Mouse (Mus musculus) right cerebral cortex, adult 18-20 months (tissue): Measurements from ENCODE around the gene Srpk2.
A peak's percentile ranks its signal among the peaks of the same experiment; 100 is the strongest.
"Not testable (repeated sequence)": the region's sequence is repeated elsewhere in the genome, so short reads cannot be mapped to it uniquely, and the experiment has no call there.

Experiments used
- DNase-seq: peaks from one replicate; pipeline ENCODE4 v3.0.0; 2022; ENCODE audit warnings: mixed read lengths

The Srpk2 gene

GRCm38 (mm10) chr5:23604036-23604705 lies 80.2 kb downstream of the Srpk2 start:
- DNase-seq = no peak

- no peak for DNase-seq
These were observed 84.5 kb downstream of the Srpk2 start for GRCm38 (mm10) chr5:23599750-23600537.

DNA sequence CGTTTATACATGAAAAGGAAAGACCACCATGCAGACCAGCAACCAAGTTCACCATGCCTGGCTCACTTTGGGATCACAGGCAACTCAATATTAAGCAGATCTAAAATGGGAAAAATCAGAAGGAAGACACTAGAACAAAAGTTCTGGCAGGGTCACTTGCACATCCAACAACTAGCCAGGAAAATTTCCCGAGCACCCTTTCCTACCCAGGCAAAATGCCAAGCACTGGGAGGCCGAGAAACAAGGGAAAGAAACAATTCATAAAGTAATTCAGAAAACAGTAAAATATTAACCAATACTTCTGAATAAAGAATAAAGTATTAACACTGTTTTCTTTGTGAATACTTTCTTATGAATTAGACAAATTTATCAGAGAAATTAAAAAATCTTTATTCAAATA lies 85.2 kb downstream of the Srpk2 start:
- DNase-seq = no peak

DNA sequence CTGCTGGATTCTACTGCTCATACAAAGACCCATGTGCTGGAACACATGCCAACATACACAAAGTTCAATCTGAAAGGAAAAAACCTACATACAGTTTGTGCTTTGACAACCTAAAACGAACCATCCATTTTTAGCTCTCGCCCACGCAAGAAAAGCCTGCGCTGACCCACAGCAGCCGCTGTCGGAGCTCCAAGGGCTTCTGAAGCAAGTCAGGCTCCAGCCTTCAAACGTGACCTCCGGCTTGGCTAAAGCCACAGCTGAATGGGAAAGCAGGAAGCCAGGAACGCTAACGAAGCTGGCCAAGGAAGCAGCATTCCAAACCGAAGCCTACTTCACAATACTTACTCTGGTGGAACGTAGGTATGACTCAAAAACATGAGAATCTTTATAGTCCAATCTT lies 85.9 kb downstream of the Srpk2 start:
- peak; percentile 35 for DNase-seq

GRCm38 (mm10) chr5:23597999-23598398 lies 86.4 kb downstream of the Srpk2 start:
- DNase-seq = no peak

GRCm38 (mm10) chr5:23597260-23597864 lies 87.1 kb downstream of the Srpk2 start:
- no peak for DNase-seq

GRCm38 (mm10) chr5:23596326-23596965 lies 88.0 kb downstream of the Srpk2 start:
- DNase-seq = no peak

DNA sequence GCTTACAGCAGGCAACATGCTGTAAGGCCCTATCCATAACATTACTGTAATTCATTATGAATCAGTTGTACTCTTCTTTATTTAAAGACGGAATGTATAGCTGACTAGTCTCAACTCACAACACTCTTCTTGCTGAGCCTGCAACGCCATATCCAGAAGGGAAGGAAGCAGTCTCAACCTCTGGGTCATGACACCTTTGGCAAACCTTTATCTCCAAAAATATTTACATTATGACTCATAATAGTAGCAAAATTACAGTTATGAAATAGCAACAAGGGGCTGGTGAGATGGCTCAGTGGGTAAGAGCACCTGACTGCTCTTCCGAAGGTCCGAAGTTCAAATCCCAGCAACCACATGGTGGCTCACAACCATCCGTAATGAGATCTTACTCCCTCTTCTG lies 94.1 kb downstream of the Srpk2 start:
- DNase-seq = not testable (repeated sequence)

- DNase-seq = no peak
These were observed 96.8 kb downstream of the Srpk2 start for GRCm38 (mm10) chr5:23587614-23588013.

GRCm38 (mm10) chr5:23586531-23587453 lies 97.6 kb downstream of the Srpk2 start:
- DNase-seq = no peak

DNA sequence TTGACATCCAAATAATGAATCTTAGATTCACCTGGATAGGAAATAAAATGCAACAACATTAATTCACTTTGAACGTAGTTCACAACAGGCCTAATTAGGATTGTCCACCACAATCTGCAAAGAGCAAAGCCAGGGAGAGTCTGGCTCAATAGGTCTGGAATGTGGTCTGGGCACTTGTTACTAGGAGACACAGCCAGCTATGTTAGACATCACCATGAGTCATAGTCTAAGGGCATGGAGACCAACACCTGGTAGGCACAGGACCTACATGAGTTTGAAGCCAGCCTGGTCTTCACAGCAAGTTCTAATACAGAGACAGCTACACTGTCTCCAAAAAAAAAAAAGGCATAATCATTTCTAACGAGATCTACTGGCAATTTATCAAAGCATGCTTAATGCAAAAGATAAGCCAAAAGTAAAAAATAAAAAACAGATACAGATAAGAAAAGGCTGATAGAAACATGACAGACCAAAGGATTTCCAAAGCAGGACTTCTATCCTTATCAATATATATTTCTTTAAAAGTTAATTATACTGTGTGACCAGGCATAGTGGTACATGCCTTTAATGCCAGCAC lies 102.8 kb downstream of the Srpk2 start:
- DNase-seq = no peak

DNA sequence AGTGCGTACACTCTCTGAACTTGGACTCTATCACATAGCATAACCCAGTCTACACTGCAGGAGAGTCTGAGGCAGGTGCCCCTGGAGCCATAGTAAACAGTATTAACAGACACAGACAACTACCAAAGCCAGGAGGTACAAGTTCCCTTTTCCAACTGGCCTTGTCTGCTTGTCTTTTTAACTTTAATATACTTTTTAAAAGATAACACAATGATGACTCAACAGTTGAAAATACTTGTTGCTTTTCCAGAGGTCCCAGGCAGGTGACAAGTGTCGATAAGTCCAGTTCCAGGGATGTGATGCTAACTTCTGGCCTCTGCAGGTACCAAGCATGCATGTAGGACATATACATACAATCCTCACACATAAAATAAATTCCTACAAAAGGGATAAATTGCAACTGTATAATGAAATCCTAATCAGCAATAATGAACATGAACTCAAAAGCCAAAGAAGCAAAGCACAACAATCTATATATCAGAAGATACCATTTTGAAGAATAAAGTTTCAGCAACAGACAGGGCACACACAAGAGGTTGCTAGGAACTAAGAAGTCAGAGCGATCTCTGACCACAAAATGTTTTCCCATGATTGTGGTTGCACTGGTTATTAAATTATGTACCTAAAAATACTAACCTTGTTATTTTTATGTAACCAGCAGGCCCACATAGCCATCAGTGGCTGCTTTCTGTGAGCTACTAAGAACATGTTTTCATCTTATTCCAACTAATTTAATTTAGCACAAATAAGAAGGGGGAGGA lies 105.1 kb downstream of the Srpk2 start:
- DNase-seq = no peak

DNA sequence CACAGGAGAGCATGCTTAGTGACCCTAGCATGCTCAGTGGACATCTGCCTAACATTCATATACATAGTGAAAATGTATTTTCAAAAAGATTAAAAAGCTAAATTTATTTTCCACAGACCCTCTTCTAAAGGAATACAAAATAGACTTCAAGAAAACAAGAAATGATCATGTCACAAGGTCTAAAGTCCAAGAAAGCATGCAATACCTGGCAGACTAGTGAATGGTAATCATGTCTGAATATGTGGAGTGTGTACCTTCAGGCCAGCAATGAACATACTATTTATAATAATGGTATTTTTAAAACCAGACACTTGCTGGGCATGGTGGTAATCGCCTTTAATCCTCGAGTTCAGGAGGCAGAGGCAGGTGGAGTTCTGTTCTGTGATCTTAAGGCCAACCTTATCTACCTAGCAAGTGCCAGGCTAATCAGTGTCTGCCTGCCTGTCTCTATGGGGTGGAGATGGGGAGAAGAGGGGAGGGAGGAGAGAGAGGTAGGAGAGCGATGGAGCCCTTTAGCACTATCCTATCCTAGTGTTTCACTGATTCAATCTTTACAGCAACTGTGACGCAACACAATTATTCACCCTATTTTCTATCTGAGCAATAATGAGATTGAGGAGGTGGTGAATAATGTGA lies 106.0 kb downstream of the Srpk2 start:
- no peak for DNase-seq

DNA sequence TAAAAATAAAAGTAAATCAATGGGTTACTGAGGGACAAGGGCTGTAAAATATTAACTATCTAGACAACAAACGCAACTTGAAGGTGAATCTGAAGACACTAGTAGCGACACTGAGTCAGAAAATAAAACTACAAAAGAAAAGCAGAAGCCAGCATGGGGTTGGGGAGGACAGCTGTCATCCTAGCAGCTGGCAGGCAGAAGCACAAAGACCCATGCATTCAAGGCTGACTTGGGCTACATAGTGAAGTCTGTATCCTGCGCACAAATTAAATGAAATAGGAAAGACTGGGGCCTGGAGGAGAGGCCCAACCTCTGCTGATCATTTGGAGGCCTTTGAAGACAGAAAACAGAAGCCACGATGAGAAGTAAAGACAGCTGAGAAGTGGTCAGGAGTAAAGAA lies 106.6 kb downstream of the Srpk2 start:
- no peak for DNase-seq

- no peak for DNase-seq
These were observed 107.9 kb downstream of the Srpk2 start for GRCm38 (mm10) chr5:23576336-23577094.

- no peak for DNase-seq
These were observed 110.5 kb downstream of the Srpk2 start for GRCm38 (mm10) chr5:23573942-23574341.

DNA sequence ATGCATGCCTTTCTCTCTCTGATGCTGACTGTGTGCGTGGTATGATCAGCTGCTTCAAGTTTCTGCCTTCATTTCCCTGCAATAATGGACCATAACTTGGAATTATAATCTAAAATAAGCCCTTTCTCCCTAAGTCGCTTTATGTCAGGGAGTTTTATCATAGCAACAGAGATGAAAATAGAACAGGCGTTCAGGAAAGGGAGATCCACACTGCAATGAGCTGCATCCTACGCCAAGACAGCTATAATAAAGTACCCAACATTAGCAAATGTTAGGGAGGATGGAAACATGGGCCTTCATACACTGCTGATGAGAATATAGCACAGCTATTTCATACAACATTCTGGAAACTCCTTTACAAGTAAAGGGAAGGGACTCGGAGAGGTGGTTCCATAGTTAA lies 116.2 kb downstream of the Srpk2 start:
- no peak for DNase-seq

GRCm38 (mm10) chr5:23566382-23566781 lies 118.0 kb downstream of the Srpk2 start:
- no peak for DNase-seq

DNA sequence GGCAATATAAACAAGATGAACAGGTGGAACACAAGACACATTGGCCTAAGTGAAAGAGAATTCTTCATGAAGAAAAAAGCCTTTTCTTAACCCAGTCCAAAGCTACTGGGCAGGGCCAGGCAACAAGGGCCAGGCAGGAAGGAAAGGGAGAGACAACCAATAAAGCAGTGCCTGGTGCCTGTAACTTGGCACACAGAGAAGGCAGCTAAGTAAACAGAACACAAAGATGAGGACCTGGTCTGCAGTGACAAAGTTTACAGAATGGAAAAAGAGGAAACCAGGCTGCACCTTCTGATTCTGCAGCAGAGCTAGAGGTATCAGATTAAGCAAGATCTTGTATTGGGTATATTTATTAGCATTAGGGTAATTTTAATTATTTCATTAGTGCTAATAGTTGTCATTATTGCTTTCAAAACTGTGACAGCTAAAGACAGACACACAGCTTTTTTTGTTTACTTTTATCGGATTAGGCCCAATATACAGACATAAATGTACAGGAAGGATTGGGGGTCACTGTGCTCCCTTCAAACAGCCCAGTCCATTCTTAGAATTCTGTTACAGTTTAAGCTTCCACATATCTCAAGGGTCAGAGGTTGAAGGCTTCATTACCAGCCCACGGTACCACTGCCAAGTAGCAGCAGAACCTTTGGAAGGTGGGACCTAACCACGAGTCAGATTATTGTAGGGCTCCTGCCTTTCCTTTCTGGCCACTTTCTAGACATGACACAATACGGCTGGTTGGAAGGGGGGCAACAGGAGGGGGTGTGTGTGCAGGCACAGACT lies 121.9 kb downstream of the Srpk2 start:
- no peak for DNase-seq
